Mouse (Mus musculus): ENCODE results near the gene Pdia4.
"Not testable (repeated sequence)": the region's sequence is repeated elsewhere in the genome, so short reads cannot be mapped to it uniquely, and the experiment has no call there.

The Pdia4 gene

DNA sequence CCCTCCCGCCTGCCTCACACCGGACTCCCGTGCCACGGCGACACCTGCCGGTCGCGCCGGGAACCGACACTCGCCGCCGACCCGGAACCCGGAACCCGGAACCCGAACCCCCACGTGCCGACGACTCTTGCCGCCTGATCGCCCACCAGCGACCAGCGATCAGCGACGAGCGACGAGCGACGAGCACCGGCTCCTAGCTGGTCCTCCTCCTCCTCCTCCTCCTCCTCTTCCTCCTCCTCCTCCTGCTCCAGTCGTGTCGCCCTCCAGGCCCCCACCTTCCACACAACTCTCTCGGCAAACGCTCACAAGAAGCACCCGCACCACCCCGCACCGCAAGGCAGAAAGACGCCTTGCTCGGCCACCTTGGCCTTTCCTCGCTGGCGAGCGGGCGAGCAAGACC lies 60.1 kb downstream of the Pdia4 start:
- DNase-seq = not testable (repeated sequence)

DNA sequence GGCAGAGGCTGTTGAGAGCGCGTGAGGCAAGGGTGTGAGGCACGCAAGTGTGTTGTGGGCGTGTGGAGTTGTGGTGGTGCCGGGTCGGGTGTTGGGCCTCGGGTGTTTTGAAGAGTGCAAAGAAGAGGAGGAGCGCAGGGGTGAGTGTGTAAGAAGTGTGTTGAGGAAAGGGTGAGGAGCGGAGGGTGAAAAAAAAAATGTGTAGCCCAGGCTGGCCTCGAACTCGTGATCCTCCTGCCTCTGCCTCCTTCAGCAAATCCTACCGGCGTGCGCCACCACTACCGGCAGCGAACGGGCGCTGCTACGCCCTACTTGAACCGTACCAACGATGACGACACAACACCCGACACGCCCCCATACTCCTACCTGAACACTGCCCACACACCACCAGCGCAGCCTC lies 64.9 kb downstream of the Pdia4 start:
- DNase-seq = peak; percentile 89

DNA sequence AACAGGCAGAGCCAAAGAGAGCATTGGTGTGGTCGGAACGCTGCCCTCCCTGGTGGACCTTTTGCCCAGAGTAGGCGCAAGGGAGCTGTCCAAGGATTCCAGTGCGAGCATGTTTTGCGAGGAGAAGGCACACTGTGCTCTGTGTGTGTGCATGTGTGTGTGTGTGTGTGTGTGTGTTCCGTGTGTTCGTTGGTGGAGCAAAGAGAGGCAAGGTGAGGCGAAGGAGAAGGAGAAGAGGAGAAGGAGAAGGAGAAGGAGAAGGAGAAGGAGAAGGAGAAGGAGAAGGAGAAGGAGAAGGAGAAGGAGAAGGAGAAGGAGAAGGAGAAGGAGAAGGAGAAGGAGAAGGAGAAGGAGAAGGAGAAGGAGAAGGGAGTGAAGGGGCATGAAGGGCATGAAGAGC lies 65.3 kb downstream of the Pdia4 start:
- DNase-seq = not testable (repeated sequence)

Data from lung, postnatal 14 days (tissue).